Mouse (Mus musculus) C2C12 (cell line): ENCODE results near the gene BC051019. TPM values are rescaled to one million over a fixed set of nuclear protein-coding genes. Genes with fewer than 3 reads are reported as not detected.

Experiments used
- H3K27me3 ChIP-seq: one replicate; pipeline ENCODE4 v1.6.1; 2011; ENCODE audit not compliant: control insufficient read depth, insufficient read depth, insufficient read length
- H3K36me3 ChIP-seq: one replicate; pipeline ENCODE4 v1.6.1; 2011; ENCODE audit not compliant: control insufficient read depth, insufficient read depth
- H3K4me3 ChIP-seq: one replicate; pipeline ENCODE4 v1.5.1; 2011; ENCODE audit warnings: mild to moderate bottlenecking, control low read depth; ENCODE audit not compliant: poor library complexity, insufficient read depth, severe bottlenecking
- H3K79me2 ChIP-seq: one replicate; pipeline ENCODE4 v1.6.1; 2011; ENCODE audit not compliant: control insufficient read depth, insufficient read depth
- H3K79me3 ChIP-seq: one replicate; pipeline ENCODE4 v1.6.1; 2011; ENCODE audit warnings: low read depth, control low read depth
- H3ac ChIP-seq: one replicate; pipeline ENCODE3; 2011; ENCODE audit warnings: low read depth; ENCODE audit not compliant: control insufficient read depth, insufficient read length
- CEBPB ChIP-seq: IDR thresholded peaks from one replicate; pipeline ENCODE4 v1.6.1; 2011; ENCODE audit warnings: low read depth, mild to moderate bottlenecking, control low read depth, moderate library complexity
- CTCF ChIP-seq: IDR thresholded peaks from one replicate; pipeline ENCODE4 v1.5.1; 2011; ENCODE audit not compliant: control insufficient read depth, insufficient read depth, insufficient read length
- FOSL1 ChIP-seq: IDR thresholded peaks from one replicate; pipeline ENCODE4 v1.8.0; 2011; ENCODE audit warnings: mild to moderate bottlenecking, low read length; ENCODE audit not compliant: poor library complexity, insufficient read depth, severe bottlenecking
- MAX ChIP-seq: IDR thresholded peaks from one replicate; pipeline ENCODE4 v1.6.1; 2011; ENCODE audit warnings: mild to moderate bottlenecking, control low read depth
- MYOD1 ChIP-seq: IDR thresholded peaks from one replicate; pipeline ENCODE4 v1.6.1; 2011; ENCODE audit warnings: low read depth; ENCODE audit not compliant: control insufficient read depth, insufficient read length
- MYOG ChIP-seq: IDR thresholded peaks from one replicate; pipeline ENCODE4 v1.6.1; 2011; ENCODE audit not compliant: control insufficient read depth, insufficient read length; ENCODE audit errors: extremely low read depth
- USF1 ChIP-seq: IDR thresholded peaks from one replicate; pipeline ENCODE4 v1.6.1; 2011; ENCODE audit warnings: low read depth, mild to moderate bottlenecking, control low read depth, moderate library complexity
- polyA plus RNA-seq: library from polyadenylated mRNA; unstranded; fragments of >200 nt; fragmentation: generic; extraction: Trizol; gene quantifications from one replicate; pipeline ENCODE4 v1.2.1, GENCODE M21; 2012; ENCODE audit warnings: missing spikeins

Gene BC051019
- polyA plus RNA-seq, 1 experiment, result 0.35 TPM

GRCm38 (mm10) chr7:109741703-109742102, 18.1 kb upstream of the BC051019 start:
- H3K79me3 ChIP-seq, result no peaks in the 10 kb centered on the region
- no peak for TF ChIP-seq CEBPB
- TF ChIP-seq MYOD1, result no peak
- TF ChIP-seq USF1, result no peak
- no peak for TF ChIP-seq FOSL1
- TF ChIP-seq MYOG, result no peak
- no peak for TF ChIP-seq MAX
- no peaks in the 10 kb centered on the region for H3K79me2 ChIP-seq
- no peaks in the 10 kb centered on the region for H3K27me3 ChIP-seq
- H3K36me3 ChIP-seq, result peaks cover 26% of the 10 kb centered on the region
- no peak overlapping the region for H3ac ChIP-seq
- no peak overlapping the region for H3K4me3 ChIP-seq

GRCm38 (mm10) chr7:109741060-109741459, 17.4 kb upstream of the BC051019 start:
- no peak for TF ChIP-seq CTCF
- no peak for TF ChIP-seq MYOD1
- TF ChIP-seq MAX, result no peak
- no peak for TF ChIP-seq USF1
- TF ChIP-seq CEBPB, result no peak
- no peak for TF ChIP-seq MYOG
- no peak for TF ChIP-seq FOSL1
- no peaks in the 10 kb centered on the region for H3K27me3 ChIP-seq
- no peak overlapping the region for H3K4me3 ChIP-seq
- no peaks in the 10 kb centered on the region for H3K79me2 ChIP-seq
- no peaks in the 10 kb centered on the region for H3K79me3 ChIP-seq
- no peak overlapping the region for H3ac ChIP-seq
- peaks cover 26% of the 10 kb centered on the region for H3K36me3 ChIP-seq

DNA sequence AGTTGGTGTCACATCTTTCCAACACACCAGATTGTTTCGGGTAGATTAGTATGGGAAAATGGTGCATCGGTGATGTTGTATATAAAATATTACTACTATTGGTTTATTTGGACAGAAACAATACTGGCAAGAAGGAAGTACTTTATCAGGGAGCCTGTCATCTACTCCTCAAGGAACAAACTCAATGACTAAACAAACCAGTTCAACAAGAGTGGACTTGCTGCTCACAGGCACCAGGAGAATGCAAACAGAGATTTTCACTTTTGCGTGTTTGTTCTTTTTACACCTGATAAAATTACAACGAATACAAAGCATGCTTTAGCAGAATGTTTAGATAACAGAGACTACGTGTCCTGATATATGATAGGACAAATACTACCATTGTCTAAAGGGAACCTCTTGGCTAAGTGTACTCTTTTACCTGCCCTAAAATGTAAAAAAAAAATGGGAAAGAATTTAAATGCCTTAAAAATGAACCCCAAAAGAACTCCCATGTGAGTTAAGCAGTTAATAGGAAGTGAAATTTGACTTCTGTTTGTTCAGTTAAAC, 16.2 kb upstream of the BC051019 start:
- no peak overlapping the region for H3K4me3 ChIP-seq
- H3ac ChIP-seq, result no peak overlapping the region
- no peak for TF ChIP-seq FOSL1
- H3K27me3 ChIP-seq, result no peaks in the 10 kb centered on the region
- H3K79me2 ChIP-seq, result no peaks in the 10 kb centered on the region
- H3K36me3 ChIP-seq, result peaks cover 24% of the 10 kb centered on the region
- no peaks in the 10 kb centered on the region for H3K79me3 ChIP-seq

GRCm38 (mm10) chr7:109734806-109735205, 11.2 kb upstream of the BC051019 start:
- no peaks in the 10 kb centered on the region for H3K79me3 ChIP-seq
- peaks cover 6% of the 10 kb centered on the region for H3K36me3 ChIP-seq
- H3K79me2 ChIP-seq, result no peaks in the 10 kb centered on the region
- TF ChIP-seq CTCF (no peak), USF1 (no peak), MYOG (no peak), FOSL1 (no peak), MAX (no peak), CEBPB (no peak), MYOD1 (no peak)
- no peak overlapping the region for H3ac ChIP-seq
- H3K4me3 ChIP-seq, result no peak overlapping the region
- H3K27me3 ChIP-seq, result no peaks in the 10 kb centered on the region

- no peaks in the 10 kb centered on the region for H3K79me3 ChIP-seq
- no peaks in the 10 kb centered on the region for H3K36me3 ChIP-seq
- no peak within 1 kb of the TSS for H3ac ChIP-seq
- H3K27me3 ChIP-seq, result no peaks in the 10 kb centered on the region
- no peaks in the 10 kb centered on the region for H3K79me2 ChIP-seq
- TF ChIP-seq USF1 (no peak), MAX (no peak), MYOG (no peak), FOSL1 (no peak), MYOD1 (no peak), CTCF (no peak), CEBPB (no peak)
- no peak within 1 kb of the TSS for H3K4me3 ChIP-seq
Observed at GRCm38 (mm10) chr7:109731626-109732025, 8.0 kb upstream of the BC051019 start, which contains the start of gene Ascl3. Ascl3 (minus strand) TSS chr7:109731726.

DNA sequence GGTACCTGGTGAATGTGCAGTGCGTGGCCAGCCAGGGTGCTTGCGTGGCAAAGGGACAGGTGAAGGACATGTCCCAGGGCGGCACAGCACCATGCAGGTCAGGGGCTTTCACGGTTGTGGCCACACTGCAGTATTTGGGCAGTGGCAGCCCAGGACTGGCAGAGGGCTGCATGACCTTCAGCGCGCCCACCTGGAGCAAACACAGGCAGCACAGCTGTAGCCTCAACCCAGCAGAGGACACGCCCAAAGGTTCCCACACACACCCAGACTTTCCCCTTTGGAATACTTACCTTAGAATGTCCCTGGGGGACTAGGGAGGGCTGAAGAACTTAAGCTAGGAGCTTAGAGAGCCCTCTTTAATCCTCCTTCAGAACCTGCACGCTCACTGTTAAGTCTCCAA, 536 bp downstream of the BC051019 start:
- no peak overlapping the region for H3ac ChIP-seq

More for the DNA sequence above, 536 bp downstream of the BC051019 start:
- no peaks in the 10 kb centered on the region for H3K27me3 ChIP-seq
- no peaks in the 10 kb centered on the region for H3K79me2 ChIP-seq
- no peaks in the 10 kb centered on the region for H3K36me3 ChIP-seq
- TF ChIP-seq USF1 (no peak), CTCF (no peak), MYOD1 (no peak), FOSL1 (no peak), MAX (no peak), MYOG (no peak), CEBPB (no peak)
- no peak overlapping the region for H3K4me3 ChIP-seq
- H3K79me3 ChIP-seq, result no peaks in the 10 kb centered on the region
